Mouse (Mus musculus) small intestine, adult 2 months (tissue): ENCODE results near the gene Fam131c. TPM values are rescaled to one million over a fixed set of nuclear protein-coding genes. Genes with fewer than 3 reads are reported as not detected.

Experiments used
- H3K27ac ChIP-seq: fragments of 200-500 bp; 2 replicates; pipeline ENCODE4 v1.5.1; 2012; ENCODE audit warnings: low read depth, low read length, control low read depth, inconsistent platforms; ENCODE audit not compliant: insufficient read depth
- H3K27me3 ChIP-seq: fragments of 200-500 bp; 2 replicates; pipeline ENCODE4 v1.6.1; 2012; ENCODE audit warnings: mild to moderate bottlenecking, moderate library complexity, low read length, inconsistent platforms; ENCODE audit not compliant: control insufficient read depth, insufficient read depth
- H3K36me3 ChIP-seq: fragments of 200-500 bp; 2 replicates; pipeline ENCODE4 v1.6.1; 2012; ENCODE audit warnings: mild to moderate bottlenecking, low read length, control low read depth, inconsistent platforms; ENCODE audit not compliant: control insufficient read depth, insufficient read depth
- H3K4me1 ChIP-seq: fragments of 200-500 bp; 2 replicates; pipeline ENCODE4 v1.6.1; 2012; ENCODE audit warnings: low read length, inconsistent platforms, mixed read lengths; ENCODE audit not compliant: control insufficient read depth, insufficient read depth, insufficient read length
- H3K4me3 ChIP-seq: fragments of 200-500 bp; 2 replicates; pipeline ENCODE4 v1.5.1; 2012; ENCODE audit warnings: low read depth, mild to moderate bottlenecking, control low read depth, inconsistent platforms, low read length, moderate library complexity
- CTCF ChIP-seq: fragments of 200-500 bp; IDR thresholded peaks from 2 replicates; pipeline ENCODE4 v1.5.1; 2012; ENCODE audit warnings: low read depth, mild to moderate bottlenecking, control low read depth, inconsistent platforms, low read length, moderate library complexity, mixed read lengths; ENCODE audit not compliant: insufficient replicate concordance, insufficient read length; ENCODE audit errors: extremely low read depth
- POLR2A ChIP-seq: fragments of 200-500 bp; IDR thresholded peaks from 2 replicates; pipeline ENCODE4 v1.6.1; 2012; ENCODE audit warnings: low read depth, mild to moderate bottlenecking, control low read depth, inconsistent platforms, low read length, moderate library complexity
- WGBS: fragments of 180-500 bp; shearing (Covaris S2); methylation state at CpG from one replicate; pipeline ENCODE4 v1.1.7; 2018; 5-methylcytosine and 5-hydroxymethylcytosine counted together
- polyA plus RNA-seq: library from polyadenylated mRNA; depleted of rRNA; stranded (reverse); fragments of >200 nt; gene quantifications from 2 replicates; pipeline ENCODE4 v1.2.3, GENCODE M21; 2012

Fam131c gene
- polyA plus RNA-seq, 1 experiment, result 1.8 TPM

DNA sequence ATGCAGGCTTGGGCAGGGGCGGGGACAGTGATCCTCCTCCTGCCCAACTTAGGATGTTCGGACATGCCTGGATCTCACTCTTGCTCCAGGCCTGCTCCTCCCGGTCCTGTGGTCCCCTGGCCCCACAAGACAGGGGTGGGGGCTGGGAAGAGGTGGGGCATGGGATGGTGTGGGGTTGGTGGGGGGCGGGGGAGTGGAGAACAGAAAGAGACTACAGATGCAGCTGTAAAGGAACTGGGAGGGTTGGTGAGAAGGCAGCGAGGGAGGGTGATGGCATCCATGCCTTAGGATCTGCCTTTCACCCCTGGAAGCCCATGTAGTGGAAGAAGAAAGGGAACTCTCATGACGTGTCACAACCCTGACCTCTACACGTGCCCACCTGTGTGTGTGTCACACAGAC is 26.5 kb upstream of the Fam131c start:
- Histone ChIP-seq H3K27me3 (no peaks in the 10 kb centered on the region), H3K36me3 (no peaks in the 10 kb centered on the region), H3K4me1 (peaks cover 3% of the 10 kb centered on the region; the same call in 1 of the 2 replicates), H3K27ac (no peak overlapping the region), H3K4me3 (no peak overlapping the region)
- WGBS, result 79% methylated on average over 7 of the region's 7 CpGs
- TF ChIP-seq CTCF, result no peak
- no peak for TF ChIP-seq POLR2A

DNA sequence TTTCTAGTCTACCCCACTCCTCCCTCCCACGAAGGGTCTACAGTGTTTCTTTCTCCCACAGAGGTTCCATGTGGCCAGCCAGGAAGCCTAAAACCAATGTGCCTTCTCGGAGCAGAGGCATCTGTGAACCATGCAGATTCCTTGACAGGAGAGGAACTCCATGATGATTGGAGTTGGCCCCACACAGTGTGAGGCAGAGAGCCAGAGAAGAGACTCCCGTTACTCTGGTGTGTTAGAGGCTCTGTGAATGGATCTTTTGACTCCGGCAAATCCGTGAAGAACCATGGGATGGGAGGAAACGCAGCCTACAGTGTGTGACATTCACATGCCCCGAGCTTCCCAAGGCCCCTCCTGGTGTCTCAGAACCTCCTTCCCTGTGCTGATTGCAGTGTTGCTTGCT is 24.5 kb upstream of the Fam131c start:
- no peak overlapping the region for H3K27ac ChIP-seq
- no peaks in the 10 kb centered on the region for H3K27me3 ChIP-seq
- H3K4me3 ChIP-seq, result no peak overlapping the region
- WGBS, result 78% methylated on average over 7 of the region's 7 CpGs
- peaks cover 6% of the 10 kb centered on the region; the same call in 1 of the 2 replicates for H3K4me1 ChIP-seq
- no peaks in the 10 kb centered on the region for H3K36me3 ChIP-seq
- TF ChIP-seq CTCF (no peak), POLR2A (no peak)

DNA sequence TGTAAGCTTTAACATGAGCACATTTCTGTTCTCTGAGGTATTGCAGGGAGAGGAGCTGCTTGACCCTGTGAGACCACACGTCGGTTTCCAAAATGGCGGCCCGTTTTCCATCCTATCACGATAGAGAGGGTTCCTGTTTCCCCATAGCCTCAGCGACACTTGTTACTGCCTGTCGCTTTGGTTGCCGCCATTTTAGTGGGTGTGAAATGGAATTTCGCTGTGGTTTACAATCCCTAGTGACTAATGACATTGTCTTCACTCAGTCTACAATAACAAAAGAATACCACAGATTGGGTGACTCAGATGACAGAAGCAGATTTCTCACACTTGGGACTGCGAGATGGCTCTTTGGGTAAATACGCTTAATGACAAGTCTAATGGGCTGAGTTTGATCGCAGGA is 22.8 kb upstream of the Fam131c start:
- Histone ChIP-seq H3K4me3 (no peak overlapping the region), H3K36me3 (no peaks in the 10 kb centered on the region), H3K4me1 (peaks cover 3% of the 10 kb centered on the region; the same call in 1 of the 2 replicates), H3K27ac (no peak overlapping the region), H3K27me3 (no peaks in the 10 kb centered on the region)
- no peak for TF ChIP-seq POLR2A
- no peak for TF ChIP-seq CTCF
- 94% methylated on average over 12 of the region's 12 CpGs for WGBS

DNA sequence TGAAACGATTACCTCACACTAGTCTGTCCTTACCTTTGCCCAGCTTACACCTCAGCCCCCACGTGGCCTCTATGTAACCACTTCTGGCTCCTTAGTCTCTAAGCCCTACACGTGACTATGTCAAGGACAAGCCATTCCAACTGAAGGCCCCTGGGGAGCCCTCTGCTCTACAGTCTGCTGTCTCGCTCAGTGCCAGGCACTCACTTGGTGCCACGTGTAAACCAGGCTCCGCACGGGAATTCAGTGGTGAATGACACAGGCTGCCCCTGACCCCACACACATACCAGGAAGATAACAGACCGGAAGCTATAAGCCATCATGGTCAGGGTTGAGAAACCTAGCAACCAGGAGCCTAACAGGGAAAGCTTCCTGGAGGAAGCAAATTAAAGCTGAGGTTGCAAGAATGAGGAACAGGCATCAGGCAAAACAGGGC is 20.6 kb upstream of the Fam131c start:
- H3K4me3 ChIP-seq, result no peak overlapping the region
- H3K27ac ChIP-seq, result no peak overlapping the region
- H3K27me3 ChIP-seq, result no peaks in the 10 kb centered on the region
- H3K36me3 ChIP-seq, result no peaks in the 10 kb centered on the region
- WGBS, result 33% methylated on average over 8 of the region's 8 CpGs
- TF ChIP-seq POLR2A (no peak), CTCF (no peak)
- H3K4me1 ChIP-seq, result peaks cover 3% of the 10 kb centered on the region; the same call in 1 of the 2 replicates

- TF ChIP-seq POLR2A (no peak), CTCF (no peak)
- H3K36me3 ChIP-seq, result no peaks in the 10 kb centered on the region
- no peaks in the 10 kb centered on the region for H3K27me3 ChIP-seq
- no peak overlapping the region for H3K27ac ChIP-seq
- WGBS, result 85% methylated on average over 11 of the region's 11 CpGs
- peaks cover 4% of the 10 kb centered on the region; the same call in 1 of the 2 replicates for H3K4me1 ChIP-seq
- no peak overlapping the region for H3K4me3 ChIP-seq
Observed at GRCm38 (mm10) chr4:141348616-141349015, 19.4 kb upstream of the Fam131c start.

GRCm38 (mm10) chr4:141350015-141350414 is 18.0 kb upstream of the Fam131c start:
- WGBS, result 79% methylated on average over 12 of the region's 12 CpGs
- no peak overlapping the region for H3K27ac ChIP-seq
- TF ChIP-seq POLR2A (no peak), CTCF (no peak)

DNA sequence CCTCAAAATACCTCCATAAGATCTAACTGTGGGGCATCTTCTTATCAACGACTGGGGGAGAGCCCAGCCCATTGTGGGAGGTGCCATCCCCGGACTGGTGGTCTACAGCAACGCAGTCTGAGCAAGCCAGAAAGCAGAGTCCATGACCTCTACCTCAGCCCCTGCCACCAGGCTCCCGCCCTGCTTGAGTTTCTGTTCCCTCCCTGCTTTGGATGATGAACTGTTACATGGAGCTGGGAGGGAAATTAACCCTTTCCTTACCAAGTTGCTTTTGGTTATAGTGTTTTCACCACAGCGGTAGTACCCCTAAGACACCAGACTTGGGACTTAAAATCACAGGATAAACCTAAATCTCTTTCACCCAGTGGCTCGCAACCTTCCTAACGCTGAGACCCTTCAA is 16.0 kb upstream of the Fam131c start:
- H3K27ac ChIP-seq, result no peak overlapping the region
- TF ChIP-seq POLR2A (no peak), CTCF (no peak)
- WGBS, result 64% methylated on average over 7 of the region's 7 CpGs

More at GRCm38 (mm10) chr4:141350015-141350414, 18.0 kb upstream of the Fam131c start:
- Histone ChIP-seq H3K4me1 (peaks cover 10% of the 10 kb centered on the region; the same call in 1 of the 2 replicates), H3K27me3 (no peaks in the 10 kb centered on the region), H3K4me3 (no peak overlapping the region), H3K36me3 (no peaks in the 10 kb centered on the region)

More for the DNA sequence above, 16.0 kb upstream of the Fam131c start:
- Histone ChIP-seq H3K27me3 (no peaks in the 10 kb centered on the region), H3K4me3 (no peak overlapping the region), H3K36me3 (no peaks in the 10 kb centered on the region), H3K4me1 (peaks cover 10% of the 10 kb centered on the region; the same call in 1 of the 2 replicates)
